Mouse (Mus musculus) forebrain, embryonic 10.5 days (tissue): ENCODE results near the gene Dmac2. TPM values are rescaled to one million over a fixed set of nuclear protein-coding genes. Genes with fewer than 3 reads are reported as not detected.

Experiments
- DNase-seq: peaks from one replicate; pipeline ENCODE4 v3.0.0-alpha.2; 2017; ENCODE audit warnings: low spot score; ENCODE audit errors: extremely low spot score
- H3K27ac ChIP-seq: fragments of 300-500 bp; sonication (generic); 2 replicates; pipeline ENCODE4 v1.5.1; 2016; ENCODE audit warnings: mild to moderate bottlenecking
- H3K27me3 ChIP-seq: fragments of 300-500 bp; sonication (generic); 2 replicates; pipeline ENCODE4 v1.6.1; 2016; ENCODE audit warnings: mild to moderate bottlenecking; ENCODE audit not compliant: poor library complexity, severe bottlenecking
- H3K36me3 ChIP-seq: fragments of 300-500 bp; sonication (generic); replicated peaks from 2 replicates; pipeline ENCODE4 v1.6.1; 2016; ENCODE audit warnings: mild to moderate bottlenecking, moderate library complexity
- H3K4me1 ChIP-seq: fragments of 300-500 bp; sonication (generic); 2 replicates; pipeline ENCODE4 v1.6.1; 2016
- H3K4me3 ChIP-seq: fragments of 300-500 bp; sonication (generic); 2 replicates; pipeline ENCODE4 v1.5.1; 2016; ENCODE audit warnings: mild to moderate bottlenecking, moderate library complexity
- H3K9me3 ChIP-seq: fragments of 300-500 bp; sonication (generic); 2 replicates; pipeline ENCODE4 v1.6.1; 2016; ENCODE audit warnings: mild to moderate bottlenecking, moderate library complexity
- WGBS: fragments of 180-500 bp; shearing (Covaris S2); methylation state at CpG from one replicate; pipeline ENCODE4 v1.1.7; 2016; 5-methylcytosine and 5-hydroxymethylcytosine counted together
- polyA plus RNA-seq: library from polyadenylated mRNA; unstranded; fragments of >200 nt; fragmentation: Nextera tagmentation; extraction: Ambion mirVana; gene quantifications from 2 replicates; pipeline ENCODE4 v1.2.1, GENCODE M21; 2016

Gene Dmac2
- polyA plus RNA-seq, 1 experiment from 2014 or later, result 27.0 TPM

DNA sequence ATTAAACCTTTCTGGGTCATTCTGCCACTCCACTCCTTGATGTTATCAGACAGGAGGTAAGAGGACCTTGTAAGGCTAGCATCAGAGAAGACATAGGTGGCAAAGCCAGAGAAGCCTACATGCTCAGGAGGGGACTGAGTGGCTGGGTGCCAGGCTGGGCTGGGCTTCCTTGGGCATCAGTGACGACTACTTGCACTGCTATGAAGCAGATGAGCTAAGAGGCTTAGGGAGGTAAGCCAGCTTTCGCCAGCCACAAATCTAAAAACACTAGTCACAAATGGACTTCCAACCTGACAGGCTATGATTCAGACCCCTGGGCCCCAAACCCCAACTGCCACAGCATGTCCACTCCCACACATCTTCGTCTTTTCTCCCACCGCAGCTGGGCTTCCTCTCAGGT lies 25.4 kb downstream of the Dmac2 start:
- Histone ChIP-seq H3K9me3 (no peaks in the 10 kb centered on the region), H3K4me1 (peaks cover 14% of the 10 kb centered on the region), H3K27me3 (no peaks in the 10 kb centered on the region), H3K27ac (no peak overlapping the region), H3K36me3 (peaks cover 6% of the 10 kb centered on the region; the same call in 1 of the 2 replicates), H3K4me3 (no peak overlapping the region)
- WGBS, result 76% methylated on average over 4 of the region's 4 CpGs
- no peak for DNase-seq

DNA sequence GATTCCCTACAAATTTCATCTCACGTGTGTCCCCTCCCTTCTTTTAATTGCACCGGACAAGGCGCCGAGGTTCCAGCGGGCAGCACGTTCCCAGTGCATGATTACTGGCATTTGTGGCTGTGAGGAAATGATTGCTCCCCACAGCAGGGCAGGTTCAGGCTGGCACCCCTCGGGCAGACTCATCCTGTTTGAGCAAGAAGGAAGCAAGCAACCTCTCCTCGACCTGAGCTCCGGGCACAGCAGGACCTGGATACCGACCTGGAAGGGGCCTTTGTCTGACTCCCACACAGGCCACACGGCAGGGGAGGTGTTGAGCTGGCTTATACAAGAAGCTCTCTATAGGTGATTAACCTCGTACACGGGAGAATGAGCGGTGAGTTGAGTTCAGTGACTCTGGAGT lies 25.9 kb downstream of the Dmac2 start:
- no peak overlapping the region for H3K4me3 ChIP-seq
- no peak for DNase-seq
- 45% methylated on average over 14 of the region's 14 CpGs for WGBS
- no peak overlapping the region for H3K27ac ChIP-seq
- peaks cover 15% of the 10 kb centered on the region for H3K4me1 ChIP-seq
- 0 out of 2 replicates have a peak, but pooled peaks cover 3% of the 10 kb centered on the region for H3K36me3 ChIP-seq
- H3K27me3 ChIP-seq, result no peaks in the 10 kb centered on the region
- no peaks in the 10 kb centered on the region for H3K9me3 ChIP-seq

DNA sequence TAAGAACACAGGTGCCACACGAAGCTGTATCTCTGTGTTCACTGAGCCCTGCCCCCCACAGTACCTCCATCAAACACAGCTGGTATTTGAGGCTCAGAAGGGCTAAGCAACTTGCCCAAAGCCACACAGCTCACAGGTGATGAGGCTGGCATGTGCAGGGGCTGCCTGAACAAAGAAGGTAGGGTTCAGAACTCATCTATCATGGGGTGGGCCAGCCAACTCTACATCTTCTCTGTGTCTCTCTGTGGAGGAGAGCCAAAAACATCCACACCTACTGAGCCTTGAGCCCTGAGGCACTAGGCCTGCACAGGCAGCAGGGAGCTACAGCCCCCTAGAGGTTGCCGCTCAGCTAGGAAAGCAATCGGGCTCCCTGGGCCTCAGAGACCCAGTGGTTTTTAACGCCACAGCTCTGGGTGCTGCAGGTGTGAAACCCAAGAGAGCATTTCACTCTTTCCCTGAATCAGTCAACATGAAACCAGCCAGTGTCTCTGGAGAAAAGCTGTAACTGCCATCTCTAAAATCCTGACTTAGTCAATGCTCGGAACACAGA lies 28.4 kb downstream of the Dmac2 start:
- no peaks in the 10 kb centered on the region for H3K27me3 ChIP-seq
- H3K36me3 ChIP-seq, result no peaks in the 10 kb centered on the region
- DNase-seq, result no peak
- H3K9me3 ChIP-seq, result no peaks in the 10 kb centered on the region
- WGBS, result 63% methylated on average over 5 of the region's 5 CpGs
- H3K4me3 ChIP-seq, result no peak overlapping the region
- no peak overlapping the region for H3K27ac ChIP-seq
- peaks cover 15% of the 10 kb centered on the region for H3K4me1 ChIP-seq

DNA sequence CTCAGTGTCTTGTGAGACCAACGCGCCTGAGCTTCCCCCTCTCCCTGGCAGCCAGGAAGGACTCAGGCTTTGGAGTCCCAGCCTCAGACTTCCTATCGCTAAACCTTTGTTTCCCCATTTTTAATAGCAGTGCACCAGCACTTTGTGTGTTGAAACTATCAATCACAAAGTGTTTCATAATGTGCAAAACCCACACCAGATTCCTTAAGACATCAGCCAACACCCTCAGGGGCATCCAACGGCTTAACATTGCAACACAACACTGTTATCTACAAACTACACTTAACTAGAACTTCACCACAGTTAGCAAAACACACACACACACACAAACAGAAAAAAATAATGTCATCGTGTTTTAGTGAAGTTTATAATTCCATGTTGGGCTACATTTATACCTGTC lies 30.6 kb downstream of the Dmac2 start:
- Histone ChIP-seq H3K4me3 (no peak overlapping the region), H3K27ac (no peak overlapping the region), H3K27me3 (no peaks in the 10 kb centered on the region), H3K36me3 (no peaks in the 10 kb centered on the region), H3K9me3 (no peaks in the 10 kb centered on the region), H3K4me1 (peaks cover 13% of the 10 kb centered on the region)
- DNase-seq, result no peak
- 77% methylated on average over 5 of the region's 5 CpGs for WGBS

DNA sequence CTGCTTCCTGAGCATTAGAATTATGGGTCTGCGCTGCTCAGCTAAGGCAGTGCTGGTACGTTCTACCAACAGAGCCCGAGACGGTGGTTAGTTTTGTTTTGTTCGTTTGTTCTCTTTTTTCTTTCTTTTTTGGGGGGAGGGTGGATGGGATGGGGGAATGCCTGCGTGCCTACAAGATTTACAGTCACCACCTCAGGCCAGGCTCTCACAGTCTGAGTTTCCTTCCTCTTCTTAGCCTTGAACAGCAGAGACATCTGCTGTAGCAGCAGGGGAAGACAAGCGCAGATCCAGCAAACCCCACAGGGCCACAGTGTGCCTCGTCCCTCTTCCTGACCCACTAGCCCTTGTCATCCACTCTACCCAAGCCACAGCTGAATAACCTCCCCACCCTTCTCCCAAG lies 32.1 kb downstream of the Dmac2 start:
- 94% methylated on average over 8 of the region's 8 CpGs for WGBS
- Histone ChIP-seq H3K9me3 (no peaks in the 10 kb centered on the region), H3K4me1 (peaks cover 8% of the 10 kb centered on the region; the same call in 1 of the 2 replicates), H3K27me3 (no peaks in the 10 kb centered on the region), H3K4me3 (no peak overlapping the region), H3K27ac (no peak overlapping the region), H3K36me3 (no peaks in the 10 kb centered on the region)
- no peak for DNase-seq

DNA sequence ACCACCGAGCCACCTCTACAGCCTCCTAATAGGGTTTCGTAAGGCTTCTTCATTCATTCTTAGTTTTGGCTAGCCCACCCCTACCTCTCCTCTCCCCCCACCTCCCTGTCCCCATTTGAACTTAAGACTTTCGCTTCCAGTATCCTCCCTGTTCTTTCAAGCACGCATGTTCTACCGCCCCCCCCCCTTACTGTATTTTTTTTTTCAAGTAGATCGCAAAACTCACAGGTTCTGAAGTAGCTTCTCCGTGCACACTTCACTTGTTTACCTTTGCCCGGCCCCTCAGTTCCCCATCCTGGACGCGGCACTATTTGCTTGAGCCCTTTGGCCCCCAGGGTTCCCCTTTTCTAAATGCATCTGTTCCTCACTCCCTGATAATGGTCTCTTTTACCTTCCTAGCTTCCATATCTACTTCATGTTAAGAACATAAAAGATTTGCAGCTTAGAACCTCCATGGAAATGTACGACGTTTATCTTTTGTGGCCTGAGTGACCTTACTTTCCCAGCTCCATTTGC lies 33.1 kb downstream of the Dmac2 start:
- WGBS, result 93% methylated on average over 12 of the region's 12 CpGs
- peaks cover 11% of the 10 kb centered on the region for H3K4me1 ChIP-seq
- no peak for DNase-seq
- no peak overlapping the region for H3K4me3 ChIP-seq
- no peaks in the 10 kb centered on the region for H3K27me3 ChIP-seq
- no peak overlapping the region for H3K27ac ChIP-seq
- no peaks in the 10 kb centered on the region for H3K36me3 ChIP-seq
- no peaks in the 10 kb centered on the region for H3K9me3 ChIP-seq

DNA sequence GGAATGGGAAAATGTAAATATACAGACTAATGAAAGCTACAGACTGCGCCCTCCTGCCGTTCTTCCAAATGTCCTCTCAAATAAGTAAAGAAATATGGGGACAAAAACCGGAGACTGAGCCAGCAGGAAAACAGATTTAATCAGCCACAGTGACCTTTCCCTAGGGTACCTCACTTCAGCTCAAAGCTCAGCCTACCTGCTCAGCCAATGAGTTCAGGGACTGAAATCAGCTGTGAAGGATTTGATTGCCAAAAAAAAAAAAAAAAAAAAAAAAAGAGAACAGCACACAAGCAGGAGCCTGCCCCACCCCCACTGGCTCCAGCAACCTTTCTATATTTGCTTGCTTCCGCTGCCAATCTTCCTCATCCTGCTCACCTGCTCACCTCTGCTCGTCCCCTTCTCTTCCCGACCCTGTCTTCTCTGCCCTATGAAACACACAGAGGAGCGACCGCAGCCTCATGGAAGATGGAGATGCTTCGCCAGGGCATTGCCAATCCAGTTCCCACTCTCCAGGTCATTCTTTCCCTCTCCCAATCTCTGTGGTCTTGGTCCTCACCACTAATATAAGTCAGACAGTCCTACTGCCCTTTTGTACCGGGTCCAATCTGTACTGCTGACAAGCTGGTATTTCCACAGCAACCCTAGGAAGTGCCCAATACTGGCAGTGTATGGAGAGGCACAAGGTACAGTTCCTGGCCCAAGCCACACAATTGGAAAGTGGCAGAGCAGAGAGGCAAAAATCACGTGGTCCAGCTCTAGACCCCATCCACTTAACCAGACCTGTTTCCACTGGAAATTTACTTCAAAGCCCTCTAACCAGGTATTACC lies 36.6 kb downstream of the Dmac2 start:
- Histone ChIP-seq H3K27me3 (no peaks in the 10 kb centered on the region), H3K4me1 (peaks cover 23% of the 10 kb centered on the region), H3K27ac (no peak overlapping the region), H3K9me3 (no peaks in the 10 kb centered on the region), H3K4me3 (no peak overlapping the region), H3K36me3 (no peaks in the 10 kb centered on the region)
- 80% methylated on average over 11 of the region's 11 CpGs for WGBS
- no peak for DNase-seq

DNA sequence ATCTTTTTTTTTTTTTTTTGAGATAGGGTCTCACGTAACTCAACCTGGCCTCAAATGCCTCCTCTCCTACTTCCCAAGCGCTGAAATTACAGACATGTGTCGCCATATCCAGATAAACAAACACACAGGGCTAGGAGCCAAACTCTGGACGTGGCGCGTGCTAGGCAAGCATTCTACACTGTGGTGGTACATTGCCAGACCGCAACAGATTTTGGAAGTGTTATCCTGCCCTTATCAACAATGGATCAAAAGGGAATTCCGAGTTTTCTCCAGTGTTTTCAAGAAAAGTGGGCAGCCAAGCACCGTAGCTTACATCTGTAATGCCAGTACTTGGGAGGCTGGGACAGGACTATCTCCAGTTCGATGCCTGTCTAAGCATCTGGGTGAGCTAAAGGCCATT lies 38.6 kb downstream of the Dmac2 start:
- Histone ChIP-seq H3K36me3 (peaks cover 16% of the 10 kb centered on the region), H3K27ac (no peak overlapping the region)

DNA sequence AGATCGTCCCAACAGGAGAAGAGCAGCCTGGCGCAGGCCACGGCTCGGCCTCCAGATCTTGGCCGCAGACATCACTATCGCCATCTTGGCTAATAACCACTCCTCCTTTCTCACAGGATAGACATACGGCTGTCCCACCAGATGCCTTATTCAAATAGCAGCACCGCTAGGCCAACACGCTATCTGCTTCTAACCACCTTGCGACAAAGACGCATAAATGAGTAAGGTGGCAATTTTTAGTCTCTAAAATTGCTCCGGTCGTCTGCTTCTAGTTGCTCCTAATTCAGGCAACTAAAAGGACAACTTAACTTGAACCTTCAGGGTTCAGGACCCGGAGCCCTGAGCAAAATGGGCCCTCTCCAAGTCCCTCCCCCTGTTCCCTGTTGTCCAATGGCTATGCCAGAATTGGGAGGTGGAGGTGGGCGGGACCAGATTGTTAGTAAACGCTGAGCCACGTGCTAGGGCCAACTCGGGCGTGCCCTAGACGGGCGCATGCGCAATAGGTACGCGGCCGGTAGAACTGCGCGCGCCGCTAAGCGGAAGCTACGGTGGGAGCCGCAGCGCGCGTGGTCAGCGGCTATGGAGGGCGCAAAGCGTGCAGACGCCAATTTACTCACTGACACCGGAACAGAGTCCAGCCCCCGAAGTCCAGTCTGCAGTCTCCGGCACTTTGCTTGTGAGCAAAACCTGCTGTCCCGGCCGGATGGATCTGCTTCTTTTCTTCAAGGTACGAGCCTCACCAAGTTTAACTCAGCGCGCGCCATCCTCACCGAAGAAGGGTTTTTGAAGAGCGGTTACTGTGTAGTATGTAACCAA lies 39.7 kb downstream of the Dmac2 start, which contains the start of the genes Bckdha and Exosc5:
TSS of gene Bckdha (minus strand) at position 325 of the 816 bp plus-strand sequence.
TSS of gene Exosc5 (plus strand) at position 508 of the 816 bp plus-strand sequence.
- H3K27ac ChIP-seq, result peak within 1 kb of the TSS; percentile 96
- peaks cover 23% of the 10 kb centered on the region for H3K4me1 ChIP-seq
- DNase-seq, result peak; percentile 99
- no peaks in the 10 kb centered on the region for H3K9me3 ChIP-seq
- WGBS, result under 1% methylated on average over 50 of the region's 50 CpGs
- no peaks in the 10 kb centered on the region for H3K27me3 ChIP-seq
- H3K36me3 ChIP-seq, result peaks cover 27% of the 10 kb centered on the region
- H3K4me3 ChIP-seq, result peak within 1 kb of the TSS; percentile 73

More for the DNA sequence above, 38.6 kb downstream of the Dmac2 start:
- Histone ChIP-seq H3K4me1 (peaks cover 23% of the 10 kb centered on the region), H3K4me3 (peak overlapping the region; percentile 73), H3K27me3 (no peaks in the 10 kb centered on the region), H3K9me3 (no peaks in the 10 kb centered on the region)
- no peak for DNase-seq
- 44% methylated on average over 10 of the region's 10 CpGs for WGBS

DNA sequence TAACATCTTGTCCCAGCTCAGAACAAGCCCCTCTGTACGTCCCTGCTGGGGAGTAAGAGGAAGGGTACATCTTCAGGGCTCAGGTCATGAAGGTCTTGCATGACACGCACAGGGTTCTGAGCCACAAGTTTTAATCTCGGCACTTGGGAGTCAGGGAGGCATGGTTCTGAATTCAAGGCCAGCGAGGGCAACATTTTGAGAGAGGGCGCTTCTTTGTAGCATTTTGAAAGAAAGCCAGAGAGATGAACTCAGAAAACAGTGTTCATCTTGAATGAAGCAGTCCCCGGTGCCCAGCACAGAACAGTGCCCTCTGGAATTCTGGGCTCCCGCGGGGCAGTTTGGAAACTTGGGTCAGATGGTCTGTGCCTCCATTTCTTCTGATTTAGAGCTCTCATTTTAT lies 47.2 kb downstream of the Dmac2 start:
- Histone ChIP-seq H3K27ac (no peak overlapping the region), H3K36me3 (peaks cover 85% of the 10 kb centered on the region), H3K27me3 (no peaks in the 10 kb centered on the region), H3K4me1 (no peaks in the 10 kb centered on the region), H3K9me3 (no peaks in the 10 kb centered on the region), H3K4me3 (no peak overlapping the region)
- no peak for DNase-seq
- 93% methylated on average over 8 of the region's 8 CpGs for WGBS

DNA sequence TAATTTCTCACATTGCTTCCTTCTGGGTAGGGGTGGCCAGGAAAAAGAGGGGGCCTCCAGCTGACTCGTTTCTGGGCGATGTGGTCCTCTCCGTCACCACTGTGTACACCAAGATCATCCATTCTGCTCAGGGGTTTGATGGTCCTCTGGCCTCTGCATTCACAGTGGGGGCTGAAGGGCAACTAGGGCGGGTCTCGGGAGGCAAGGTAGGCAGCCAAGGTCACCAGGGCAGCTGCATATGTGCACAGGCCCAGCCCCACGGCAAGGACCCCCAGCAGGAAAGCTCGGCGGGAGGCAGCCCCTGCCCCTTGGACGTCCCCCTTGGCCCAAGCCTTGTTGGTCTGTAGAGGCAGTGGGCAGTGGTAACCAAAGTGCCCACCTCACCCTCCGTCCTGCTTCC lies 49.9 kb downstream of the Dmac2 start:
- DNase-seq, result no peak
- Histone ChIP-seq H3K27ac (no peak overlapping the region), H3K36me3 (peaks cover 58% of the 10 kb centered on the region), H3K4me1 (no peaks in the 10 kb centered on the region), H3K27me3 (peaks cover 13% of the 10 kb centered on the region), H3K4me3 (no peak overlapping the region), H3K9me3 (no peaks in the 10 kb centered on the region)
- WGBS, result 87% methylated on average over 10 of the region's 10 CpGs

DNA sequence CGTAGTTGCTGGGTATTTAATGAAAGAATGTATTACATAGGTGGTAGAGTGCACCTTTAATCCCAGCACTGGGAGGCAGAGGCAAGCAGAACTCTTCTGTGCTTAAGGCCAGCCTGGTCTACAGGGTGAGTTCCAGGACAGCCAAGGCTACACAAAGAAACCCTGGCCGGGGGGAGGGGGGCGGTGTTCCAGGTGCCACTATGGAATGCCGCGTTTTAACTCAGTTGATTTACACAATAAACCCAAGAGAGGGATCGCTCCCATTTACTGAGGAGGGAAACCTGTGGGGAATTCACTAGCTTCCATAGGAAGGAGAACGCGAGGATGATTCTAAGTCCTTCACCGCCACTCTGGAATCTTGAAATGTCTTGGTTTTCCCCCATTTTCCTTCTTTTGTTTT lies 50.4 kb downstream of the Dmac2 start:
- Histone ChIP-seq H3K36me3 (peaks cover 54% of the 10 kb centered on the region), H3K4me1 (peaks cover 2% of the 10 kb centered on the region), H3K27me3 (peaks cover 18% of the 10 kb centered on the region), H3K9me3 (no peaks in the 10 kb centered on the region), H3K4me3 (no peak overlapping the region), H3K27ac (no peak overlapping the region)
- DNase-seq, result no peak
- WGBS, result 83% methylated on average over 9 of the region's 9 CpGs
